7 mouse cellular contexts compared by ENCODE assay signal in the genomic region with DNA sequence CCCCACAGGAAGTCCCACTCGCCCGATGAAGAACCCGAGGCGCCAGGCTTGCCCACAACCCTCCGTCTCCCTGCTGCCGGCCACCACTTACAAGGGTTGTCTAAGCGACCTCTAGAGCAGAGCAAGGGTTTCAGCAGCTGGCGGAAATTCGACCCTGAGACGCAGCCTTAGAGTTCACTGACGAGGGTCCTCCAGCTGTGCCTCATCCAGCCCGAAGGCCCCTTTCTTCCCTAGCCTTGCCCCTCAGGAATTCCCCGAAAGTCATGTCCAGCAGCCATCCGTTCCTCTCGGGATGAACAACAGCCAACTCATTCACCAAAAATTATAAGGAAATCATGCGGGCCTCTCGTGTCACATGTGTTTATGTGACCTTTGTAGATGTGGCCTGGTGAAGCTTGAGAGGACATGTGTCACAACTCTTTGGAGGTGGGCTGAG. TPM values are rescaled to one million over a fixed set of nuclear protein-coding genes. Genes with fewer than 3 reads are reported as not detected.
DNase-seq lines count a peak whose midpoint lies in the region; ATAC-seq and TF ChIP-seq lines count a peak whose summit lies in the region.

No protein-coding gene starts in this region.

- H3K4me3 ChIP-seq in forebrain, embryonic 13.5 days = peak overlapping the region; percentile 86
- peak overlapping the region; percentile 98 for H3K4me3 ChIP-seq in limb, embryonic 15.5 days
- H3K4me3 ChIP-seq in olfactory bulb, adult 2 months (ENCODE audit: insufficient read depth, low read depth, low read length) = peak overlapping the region; percentile 73

- peak; percentile 12 for DNase-seq in right cerebral cortex, postnatal 14 days
- no peak for DNase-seq in right cerebral cortex, postnatal 36 days (ENCODE audit: low spot score in 2 of 2)
- DNase-seq in cerebellum, adult 11 months = no peak
- no peak for DNase-seq in spleen, postnatal 10 days (ENCODE audit: low spot score in 2 of 2)

- whole genome bisulfite sequencing in forebrain, embryonic 13.5 days = 19% methylated on average over 17 of the region's 17 CpGs
- 13% methylated on average over 17 of the region's 17 CpGs for WGBS in limb, embryonic 15.5 days
- WGBS in olfactory bulb, adult 2 months = 20% methylated on average over 17 of the region's 17 CpGs

- H3K4me1 ChIP-seq in forebrain, embryonic 13.5 days = peaks cover 13% of the 10 kb centered on the region
- H3K4me1 ChIP-seq in limb, embryonic 15.5 days = peaks cover 8% of the 10 kb centered on the region
- peaks cover 11% of the 10 kb centered on the region for H3K4me1 ChIP-seq in olfactory bulb, adult 2 months (ENCODE audit: control insufficient read depth, insufficient read depth, low read length)

- no peak overlapping the region for H3K27ac ChIP-seq in forebrain, embryonic 13.5 days
- H3K27ac ChIP-seq in limb, embryonic 15.5 days = peak overlapping the region; percentile 84
- H3K27ac ChIP-seq in olfactory bulb, adult 2 months (ENCODE audit: insufficient read depth, low read depth, low read length) = no peak overlapping the region; the same call in 1 of the 2 replicates

- TF ChIP-seq POLR2A in olfactory bulb, adult 2 months (IDR thresholded peaks at IDR 0.05; ENCODE audit: insufficient read depth, low read depth, low read length) = no peak

- no peak overlapping the region for H3K9ac ChIP-seq in forebrain, embryonic 13.5 days
- 0 out of 2 replicates have a peak overlapping the region, but pooled peaks have one; percentile 17 for H3K9ac ChIP-seq in limb, embryonic 15.5 days

- no peaks in the 10 kb centered on the region for H3K36me3 ChIP-seq in forebrain, embryonic 13.5 days (ENCODE audit: poor library complexity, severe bottlenecking)
- H3K36me3 ChIP-seq in limb, embryonic 15.5 days = no peaks in the 10 kb centered on the region

- no peaks in the 10 kb centered on the region for H3K27me3 ChIP-seq in forebrain, embryonic 13.5 days
- no peaks in the 10 kb centered on the region for H3K27me3 ChIP-seq in limb, embryonic 15.5 days

- no peaks in the 10 kb centered on the region for H3K9me3 ChIP-seq in forebrain, embryonic 13.5 days (replicated peaks)
- H3K9me3 ChIP-seq in limb, embryonic 15.5 days = no peaks in the 10 kb centered on the region

- no peak for TF ChIP-seq CTCF in olfactory bulb, adult 2 months (IDR thresholded peaks at IDR 0.05; ENCODE audit: insufficient read depth, low read depth, low read length)

- peak overlapping the region; percentile 73 for H3K4me2 ChIP-seq in forebrain, embryonic 13.5 days
- H3K4me2 ChIP-seq in limb, embryonic 15.5 days = peak overlapping the region; percentile 78

- peak; percentile 22 for ATAC-seq in forebrain, embryonic 13.5 days
- ATAC-seq in limb, embryonic 15.5 days (ENCODE audit: insufficient number of reproducible peaks, low FRiP score, low TSS enrichment, low read depth) = 0 out of 2 replicates have a peak, but pooled peaks have one; percentile 44

RNA-seq across cellular contexts. Expression of a gene that starts 0.5 kb away (rescaled TPM):
- 5.6 and 6.3 TPM in 2 replicates for polyA plus RNA-seq in forebrain, embryonic 13.5 days (2015; fragmentation: Nextera tagmentation; extraction: Ambion mirVana)
- polyA plus RNA-seq in limb, embryonic 15.5 days (2015; fragmentation: Nextera tagmentation; extraction: Ambion mirVana) = 5.9 and 6.6 TPM in 2 replicates
- polyA plus RNA-seq in olfactory bulb, adult 2 months (2012; ENCODE audit: insufficient read depth, insufficient read length, low replicate concordance, missing spikeins) = not detected in 2 replicates
